Mouse (Mus musculus): ENCODE data around the gene Xrcc4.

- no peak for TF ChIP-seq CTCF (IDR thresholded peaks at IDR 0.05; ENCODE audit: low read depth, low read length)
- TF ChIP-seq GATA1 (IDR thresholded peaks at IDR 0.05; ENCODE audit: borderline replicate concordance, low read length): no peak
These were observed 118.5 kb downstream of the Xrcc4 start for GRCm38 (mm10) chr13:89970940-89971339.

All from G1E (cell line).